Mouse (Mus musculus) MEL (cell line): ENCODE data around the gene Sec14l4. TPM values are rescaled to one million over a fixed set of nuclear protein-coding genes. Genes with fewer than 3 reads are reported as not detected.

Source experiments
- DNase-seq: peaks from one replicate; pipeline ENCODE4 v3.0.0; 2011; ENCODE audit warnings: low read depth, low spot score
- H3K27ac ChIP-seq: 2 replicates; pipeline ENCODE4 v1.5.1; 2012; ENCODE audit warnings: low read depth, mild to moderate bottlenecking, control low read depth, low read length, moderate library complexity; ENCODE audit not compliant: control insufficient read depth
- H3K27me3 ChIP-seq, 2 experiments: fragments of 150-350 bp in 1 of 2; sonication (generic) in 1 of 2; 2 replicates each; pipeline ENCODE4 v1.6.1; 2012; ENCODE audit warnings: low read length in 2 of 2, mild to moderate bottlenecking in 2 of 2, improper control_type of control experiment in 1 of 2, moderate library complexity in 1 of 2; ENCODE audit not compliant: insufficient read depth in 2 of 2, control insufficient read depth in 1 of 2
- H3K36me3 ChIP-seq, 2 experiments: 2 replicates each; pipeline ENCODE4 v1.6.1; 2012 to 2014; ENCODE audit warnings: low read length in 2 of 2, improper control_type of control experiment in 1 of 2, inconsistent platforms in 1 of 2, mild to moderate bottlenecking in 1 of 2; ENCODE audit not compliant: insufficient read depth in 2 of 2, control insufficient read depth in 1 of 2
- H3K4me1 ChIP-seq, 2 experiments: fragments of 150-350 bp in 1 of 2; sonication (generic) in 1 of 2; 2 replicates each; pipeline ENCODE4 v1.6.1; 2012; ENCODE audit warnings: low read length in 2 of 2, improper control_type of control experiment in 1 of 2, mild to moderate bottlenecking in 1 of 2; ENCODE audit not compliant: insufficient read depth in 2 of 2, control insufficient read depth in 1 of 2
- H3K4me3 ChIP-seq, 2 experiments: fragments of 150-350 bp in 1 of 2; sonication (generic) in 1 of 2; 2 replicates each; pipeline ENCODE4 v1.5.1; 2012; ENCODE audit warnings: low read depth in 2 of 2, low read length in 2 of 2, mild to moderate bottlenecking in 2 of 2, moderate library complexity in 2 of 2, control low read depth in 1 of 2, improper control_type of control experiment in 1 of 2; ENCODE audit not compliant: control insufficient read depth in 1 of 2, insufficient read depth in 1 of 2
- H3K79me2 ChIP-seq: 2 replicates; pipeline ENCODE4 v1.6.1; 2012; ENCODE audit warnings: mild to moderate bottlenecking, low read length, moderate library complexity; ENCODE audit not compliant: control insufficient read depth, poor library complexity, insufficient read depth
- H3K9ac ChIP-seq: 2 replicates; pipeline ENCODE4 v1.6.1; 2012; ENCODE audit warnings: low read depth, mild to moderate bottlenecking, control low read depth, low read length, moderate library complexity; ENCODE audit not compliant: control insufficient read depth, poor library complexity, severe bottlenecking
- H3K9me3 ChIP-seq: fragments of 150-350 bp; sonication (generic); replicated peaks from 2 replicates; pipeline ENCODE4 v1.6.1; 2012; ENCODE audit warnings: mild to moderate bottlenecking, low read length, improper control_type of control experiment, moderate library complexity; ENCODE audit not compliant: insufficient read depth
- CHD1 ChIP-seq: IDR thresholded peaks from 2 replicates; pipeline ENCODE4 v1.6.1; 2012; ENCODE audit warnings: low read depth, mild to moderate bottlenecking, inconsistent platforms, low read length, improper control_type of control experiment
- CHD2 ChIP-seq: IDR thresholded peaks from 2 replicates; pipeline ENCODE4 v1.6.1; 2011; ENCODE audit warnings: low read length, improper control_type of control experiment
- CTCF ChIP-seq, 3 experiments: IDR thresholded peaks in 2 of 3; conservative IDR thresholded peaks in 1 of 3; 2 replicates each; pipeline ENCODE4 v1.5.1; 2011 to 2012; ENCODE audit warnings: low read length in 3 of 3, low read depth in 2 of 3, mild to moderate bottlenecking in 2 of 3, improper control_type of control experiment in 1 of 3, inconsistent platforms in 1 of 3, mixed read lengths in 1 of 3, moderate library complexity in 1 of 3; ENCODE audit not compliant: control insufficient read depth in 1 of 3, insufficient read depth in 1 of 3, poor library complexity in 1 of 3, severe bottlenecking in 1 of 3
- ETS1 ChIP-seq: IDR thresholded peaks from 2 replicates; pipeline ENCODE4 v1.6.1; 2012; ENCODE audit warnings: low read depth, mild to moderate bottlenecking, inconsistent platforms, low read length, improper control_type of control experiment, moderate library complexity
- GABPA ChIP-seq: IDR thresholded peaks from 2 replicates; pipeline ENCODE4 v1.6.1; 2012; ENCODE audit warnings: low read depth, mild to moderate bottlenecking, inconsistent platforms, low read length, improper control_type of control experiment, moderate library complexity
- KAT2A ChIP-seq: conservative IDR thresholded peaks from 2 replicates; pipeline ENCODE4 v1.6.1; 2012; ENCODE audit warnings: low read depth, low read length, improper control_type of control experiment, inconsistent platforms
- MAFK ChIP-seq: IDR thresholded peaks from 2 replicates; pipeline ENCODE4 v1.6.1; 2011; ENCODE audit warnings: low read depth, mild to moderate bottlenecking, low read length, improper control_type of control experiment, borderline replicate concordance
- MAX ChIP-seq: IDR thresholded peaks from 2 replicates; pipeline ENCODE4 v1.6.1; 2011; ENCODE audit warnings: low read length, improper control_type of control experiment
- NRF1 ChIP-seq: IDR thresholded peaks from 2 replicates; pipeline ENCODE4 v1.6.1; 2014; ENCODE audit warnings: low read depth, mild to moderate bottlenecking, inconsistent platforms, low read length, improper control_type of control experiment, moderate library complexity; ENCODE audit not compliant: poor library complexity, insufficient read depth, severe bottlenecking
- POLR2AphosphoS5 ChIP-seq: IDR thresholded peaks from 2 replicates; pipeline ENCODE4 v1.6.1; 2012; ENCODE audit warnings: low read depth, borderline replicate concordance, mild to moderate bottlenecking, inconsistent platforms, low read length, moderate library complexity, mixed read lengths
- RCOR1 ChIP-seq: IDR thresholded peaks from 2 replicates; pipeline ENCODE4 v1.6.1; 2012; ENCODE audit warnings: low read depth, mild to moderate bottlenecking, inconsistent platforms, low read length, improper control_type of control experiment
- SMC3 ChIP-seq: IDR thresholded peaks from 2 replicates; pipeline ENCODE4 v1.6.1; 2011; ENCODE audit warnings: low read depth, low read length, improper control_type of control experiment
- TAL1 ChIP-seq: IDR thresholded peaks from 2 replicates; pipeline ENCODE4 v1.6.1; 2012; ENCODE audit warnings: mild to moderate bottlenecking, inconsistent platforms, low read length, moderate library complexity, mixed read lengths
- TCF12 ChIP-seq: IDR thresholded peaks from 2 replicates; pipeline ENCODE4 v1.6.1; 2014; ENCODE audit warnings: low read depth, mild to moderate bottlenecking, inconsistent platforms, low read length, improper control_type of control experiment, moderate library complexity
- USF1 ChIP-seq: IDR thresholded peaks from 2 replicates; pipeline ENCODE4 v1.6.1; 2014; ENCODE audit warnings: low read depth, mild to moderate bottlenecking, inconsistent platforms, low read length, improper control_type of control experiment, moderate library complexity
- USF2 ChIP-seq, 2 experiments: IDR thresholded peaks; 2 replicates each; pipeline ENCODE4 v1.6.1; 2011 to 2012; ENCODE audit warnings: improper control_type of control experiment in 2 of 2, low read length in 2 of 2, borderline replicate concordance in 1 of 2, inconsistent platforms in 1 of 2, low read depth in 1 of 2, mild to moderate bottlenecking in 1 of 2; ENCODE audit not compliant: insufficient read depth in 1 of 2
- ZKSCAN1 ChIP-seq: IDR thresholded peaks from 2 replicates; pipeline ENCODE4 v1.6.1; 2012; ENCODE audit warnings: low read depth, mild to moderate bottlenecking, inconsistent platforms, low read length, improper control_type of control experiment, moderate library complexity
- ZMIZ1 ChIP-seq: IDR thresholded peaks from 2 replicates; pipeline ENCODE4 v1.6.1; 2012; ENCODE audit warnings: low read depth, mild to moderate bottlenecking, inconsistent platforms, low read length, improper control_type of control experiment, moderate library complexity
- polyA plus RNA-seq, 2 experiments: library from polyadenylated mRNA; stranded (reverse) in 1 of 2; unstranded in 1 of 2; fragments of >175 nt in 1 of 2; fragments of >200 nt in 1 of 2; gene quantifications; 2 replicates each; pipeline versions ENCODE4 v1.2.1 to v1.2.4; 2012; ENCODE audit warnings: low replicate concordance in 2 of 2, low read depth in 1 of 2; ENCODE audit not compliant: insufficient read length in 2 of 2, insufficient read depth in 1 of 2, missing spikeins in 1 of 2
- total RNA-seq: library from RNA; depleted of rRNA; stranded (reverse); fragments of 300-350 nt; gene quantifications from 2 replicates; pipeline ENCODE4 v1.2.3, GENCODE M21; 2012

Gene Sec14l4
- total and polyA plus RNA-seq, 3 experiments = not detected

DNA sequence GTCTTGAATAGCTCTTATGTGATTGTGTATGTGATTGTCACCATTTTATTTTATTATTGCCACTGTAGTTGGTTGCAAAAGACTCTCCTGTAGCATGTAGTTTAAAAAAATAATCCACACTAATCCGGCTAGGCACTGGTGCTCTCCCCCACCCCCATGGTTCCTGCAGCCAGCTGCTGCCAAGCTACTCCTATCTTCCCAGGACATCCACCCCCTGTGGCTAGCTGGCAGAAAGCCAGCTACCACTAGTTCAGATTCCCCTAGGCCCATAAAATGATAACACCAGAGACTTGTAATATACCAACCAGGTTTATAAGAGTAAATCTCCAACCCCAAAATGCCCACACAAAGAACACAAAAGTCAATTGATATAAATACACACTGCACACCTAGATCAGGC lies 55.0 kb downstream of the Sec14l4 start (continued):
- no peak for TF ChIP-seq ZMIZ1
- TF ChIP-seq, all 39 proteins: peak for 9

DNA sequence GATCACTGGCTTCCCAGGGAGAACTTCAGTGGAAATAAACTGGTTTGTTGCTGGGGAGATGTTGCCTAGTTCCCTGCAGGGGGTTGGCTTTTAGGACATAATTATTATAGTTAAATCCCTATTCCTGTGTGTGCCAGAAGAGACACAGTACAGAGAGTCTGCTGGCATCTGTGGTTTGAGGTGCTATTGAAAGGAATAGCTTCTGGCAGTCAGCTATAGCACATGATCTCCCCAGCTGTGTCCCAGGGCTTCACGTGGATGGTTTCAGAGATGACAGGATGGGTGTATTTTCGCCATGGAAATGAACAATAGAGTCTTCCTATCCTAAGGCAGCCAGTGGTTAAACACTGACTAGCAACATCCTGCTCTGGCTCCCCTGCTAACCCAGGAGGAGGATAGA lies 56.0 kb downstream of the Sec14l4 start:
- Histone ChIP-seq H3K27ac (no peak overlapping the region), H3K9me3 (no peaks in the 10 kb centered on the region), H3K79me2 (no peaks in the 10 kb centered on the region), H3K36me3 (peaks cover 2 to 11% of the 10 kb centered on the region in 2 experiments; a peak in 3 of 4 replicates), H3K27me3 (no peaks in the 10 kb centered on the region), H3K4me3 (no peak overlapping the region), H3K9ac (no peak overlapping the region), H3K4me1 (peaks cover 3 to 10% of the 10 kb centered on the region in 2 experiments)
- no peak for DNase-seq
- TF ChIP-seq MAFK (no peak), ZKSCAN1 (no peak), GABPA (no peak), SMC3 (no peak), CTCF (IDR thresholded peaks at IDR 0.05 in 2 of 3, conservative IDR thresholded peaks at IDR 0.05 in 1 of 3; ENCODE audit: control insufficient read depth in 1 of 3, insufficient read depth in 1 of 3, low read depth in 2 of 3, low read length in 3 of 3, poor library complexity in 1 of 3, severe bottlenecking in 1 of 3) (no peak), TAL1 (no peak), TCF12 (no peak), MAX (no peak), POLR2AphosphoS5 (no peak), RCOR1 (no peak), USF2 (IDR thresholded peaks at IDR 0.05; ENCODE audit: borderline replicate concordance in 1 of 2, insufficient read depth in 1 of 2, low read depth in 1 of 2, low read length in 2 of 2) (no peak), KAT2A (no peak), USF1 (no peak), CHD1 (no peak), NRF1 (no peak), ETS1 (no peak), CHD2 (no peak)
